ENCODE assay signal across 7 mouse cellular contexts in the genomic region with DNA sequence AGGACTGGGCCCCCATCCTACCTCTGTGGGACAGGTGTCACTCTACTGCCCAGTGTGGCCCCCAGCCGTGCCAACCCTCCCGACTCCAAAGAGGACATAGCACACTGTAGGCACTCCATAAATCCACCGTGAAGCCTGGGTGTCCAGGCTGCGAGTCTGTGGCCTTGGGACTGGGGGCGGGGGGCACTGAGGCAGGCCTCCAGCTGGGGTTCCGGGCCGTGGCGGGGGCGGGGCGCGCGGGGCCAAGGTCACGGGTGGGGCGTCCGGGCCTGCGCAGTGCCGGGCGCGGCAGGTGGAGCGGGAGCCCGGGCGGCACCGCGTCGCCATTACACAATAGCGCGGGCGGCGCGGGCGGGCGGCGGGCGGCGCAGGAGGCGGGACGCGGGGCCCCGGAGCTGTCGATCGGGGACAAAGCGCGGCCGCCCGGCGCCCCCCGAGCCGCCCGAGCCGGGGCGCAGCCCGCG. TPM values are rescaled to one million over a fixed set of nuclear protein-coding genes. Genes with fewer than 3 reads are reported as not detected.
DNase-seq lines count a peak whose midpoint lies in the region; ATAC-seq lines count a peak whose summit lies in the region.

TSS of gene Aes (plus strand) at position 326 of the 464 bp plus-strand sequence.

- H3K27ac ChIP-seq in hindbrain, embryonic 15.5 days (replicated peaks), result peak within 1 kb of the TSS; percentile 90

- peak; percentile 74 for DNase-seq in T-cell, adult 2 months (ENCODE audit: low spot score)
- peak; percentile 87 to 91 for DNase-seq in cerebellum, postnatal 10 days
- DNase-seq in gastrocnemius, adult 8-10 months (ENCODE audit: low spot score in 2 of 2), result peak; percentile 74 to 77
- DNase-seq in left cerebral cortex, postnatal 10 days (ENCODE audit: extremely low spot score in 1 of 2, low spot score in 2 of 2), result peak in 1 of 2 experiments; percentile 88
- DNase-seq in right cerebral cortex, postnatal 4 days, result peak; percentile 69

- intact Hi-C loops in left cerebral cortex, postnatal 10 days (cut with DNase I), result loop anchor here (10.0 kb wide), 1 partner anchor 46 kb away; the partner anchor contains the start of genes BC025920 and Tle6

- peaks cover 45% of the 10 kb centered on the region for H3K4me1 ChIP-seq in hindbrain, embryonic 15.5 days (replicated peaks)

- peak; percentile 71 for ATAC-seq in hindbrain, embryonic 15.5 days (ENCODE audit: low FRiP score, low read depth)
- ATAC-seq in megakaryocyte, adult 5-6 weeks (ENCODE audit: poor library complexity, severe bottlenecking), result peak; percentile 62

- 2% methylated on average over 16 of the region's 53 CpGs for WGBS in hindbrain, embryonic 15.5 days

- H3K9me3 ChIP-seq in hindbrain, embryonic 15.5 days, result no peaks in the 10 kb centered on the region

- peak within 1 kb of the TSS; percentile 93 for H3K4me2 ChIP-seq in hindbrain, embryonic 15.5 days

- no peaks in the 10 kb centered on the region for H3K36me3 ChIP-seq in hindbrain, embryonic 15.5 days

- no peaks in the 10 kb centered on the region for H3K27me3 ChIP-seq in hindbrain, embryonic 15.5 days

- peak within 1 kb of the TSS; percentile 93 for H3K4me3 ChIP-seq in hindbrain, embryonic 15.5 days

- H3K9ac ChIP-seq in hindbrain, embryonic 15.5 days, result peak within 1 kb of the TSS; percentile 100

RNA-seq across cellular contexts. Expression of gene Aes, which starts in this region (rescaled TPM):
- total RNA-seq in gastrocnemius, adult 8-10 months (2022), result 100 to 1,000 TPM; 851 to 988 (median 920) TPM
- 820 and 884 TPM in 2 replicates for polyA plus RNA-seq in hindbrain, embryonic 15.5 days (2015; fragmentation: Nextera tagmentation; extraction: Ambion mirVana)
- 100 to 1,000 TPM; 542 to 558 TPM for total RNA-seq in left cerebral cortex, postnatal 10 days (2021)
- total RNA-seq in megakaryocyte, adult 5-6 weeks (2015), result 345 and 384 TPM in 2 replicates
- 238 and 282 TPM in 2 replicates for total RNA-seq in megakaryocyte, adult 5-6 weeks (2017)
